Mouse (Mus musculus): Measurements from ENCODE around the gene Ank3.

- TF ChIP-seq CTCF (IDR thresholded peaks at IDR 0.05; ENCODE audit: low read depth, low read length), result no peak
- TF ChIP-seq POLR2A (IDR thresholded peaks at IDR 0.05; ENCODE audit: extremely low read depth, insufficient read depth, low read length), result no peak
Observed at GRCm38 (mm10) chr10:69785692-69786091, 387.1 kb downstream of the Ank3 start.

All from liver, adult 2 months (tissue).